Mouse (Mus musculus) spleen, adult 18-20 months (tissue): ENCODE data around the gene Gsx1.

Source experiments
- DNase-seq, 2 experiments: peaks; one replicate each; pipeline ENCODE4 v3.0.0; 2022; ENCODE audit warnings: mixed read lengths in 2 of 2

Gsx1 gene

DNA sequence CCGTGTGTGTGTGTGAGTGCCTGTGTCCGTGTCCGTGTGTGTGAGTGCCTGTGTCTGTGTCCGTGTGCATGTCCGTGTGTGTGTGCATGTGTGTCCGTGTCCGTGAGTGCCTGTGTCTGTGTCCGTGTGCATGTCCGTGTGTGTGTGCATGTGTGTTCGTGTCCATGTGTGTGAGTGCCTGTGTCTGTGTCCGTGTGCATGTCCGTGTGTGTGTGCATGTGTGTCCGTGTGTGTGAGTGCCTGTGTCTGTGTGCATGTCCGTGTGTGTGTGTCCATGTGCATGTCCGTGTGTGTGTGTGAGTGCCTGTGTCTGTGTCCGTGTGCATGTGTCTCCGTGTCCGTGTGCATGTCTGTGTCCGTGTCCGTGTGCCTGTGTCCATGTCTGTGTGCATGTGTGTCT, 19.4 kb downstream of the Gsx1 start:
- no peak for DNase-seq

- no peak for DNase-seq
Observed at GRCm38 (mm10) chr5:147208471-147208870, 20.0 kb downstream of the Gsx1 start.

GRCm38 (mm10) chr5:147227354-147228112, 39.0 kb downstream of the Gsx1 start:
- peak; percentile 51 to 79 for DNase-seq

- no peak for DNase-seq
Observed at GRCm38 (mm10) chr5:147235406-147236309, 47.2 kb downstream of the Gsx1 start.
